Mouse (Mus musculus): ENCODE results near the gene Map3k9.

The Map3k9 gene

GRCm38 (mm10) chr12:81712618-81713017 lies 68.4 kb downstream of the Map3k9 start:
- no peak for DNase-seq (ENCODE audit: low read depth, low spot score)

GRCm38 (mm10) chr12:81702903-81703302 lies 78.1 kb downstream of the Map3k9 start:
- peak; percentile 36 for DNase-seq (ENCODE audit: low read depth, low spot score)

- DNase-seq (ENCODE audit: low read depth, low spot score): no peak
Observed at GRCm38 (mm10) chr12:81698011-81698410, 83.0 kb downstream of the Map3k9 start.

GRCm38 (mm10) chr12:81691177-81691730 lies 89.7 kb downstream of the Map3k9 start:
- DNase-seq (ENCODE audit: low read depth, low spot score): no peak

- no peak for DNase-seq (ENCODE audit: low read depth, low spot score)
Observed at GRCm38 (mm10) chr12:81690751-81691150, 90.2 kb downstream of the Map3k9 start.

GRCm38 (mm10) chr12:81690111-81690510 lies 90.9 kb downstream of the Map3k9 start:
- DNase-seq (ENCODE audit: low read depth, low spot score): no peak

GRCm38 (mm10) chr12:81689505-81690056 lies 91.4 kb downstream of the Map3k9 start:
- no peak for DNase-seq (ENCODE audit: low read depth, low spot score)

GRCm38 (mm10) chr12:81688537-81688936 lies 92.4 kb downstream of the Map3k9 start:
- DNase-seq (ENCODE audit: low read depth, low spot score): no peak

- DNase-seq (ENCODE audit: low read depth, low spot score): no peak
Observed at GRCm38 (mm10) chr12:81687873-81688272, 93.1 kb downstream of the Map3k9 start.

- DNase-seq (ENCODE audit: low read depth, low spot score): no peak
Observed at GRCm38 (mm10) chr12:81686406-81687117, 94.4 kb downstream of the Map3k9 start.

GRCm38 (mm10) chr12:81685981-81686380 lies 95.0 kb downstream of the Map3k9 start:
- DNase-seq (ENCODE audit: low read depth, low spot score): no peak

GRCm38 (mm10) chr12:81684096-81684495 lies 96.9 kb downstream of the Map3k9 start:
- no peak for DNase-seq (ENCODE audit: low read depth, low spot score)

- no peak for DNase-seq (ENCODE audit: low read depth, low spot score)
Observed at GRCm38 (mm10) chr12:81683395-81683794, 97.6 kb downstream of the Map3k9 start.

GRCm38 (mm10) chr12:81679807-81680529 lies 101.0 kb downstream of the Map3k9 start:
- DNase-seq (ENCODE audit: low read depth, low spot score): no peak

GRCm38 (mm10) chr12:81675557-81675956 lies 105.4 kb downstream of the Map3k9 start:
- DNase-seq (ENCODE audit: low read depth, low spot score): no peak

All from brain, embryonic 18.5 days (tissue).